Mouse (Mus musculus): Measurements from ENCODE around the gene Cep55. TPM values are rescaled to one million over a fixed set of nuclear protein-coding genes. Genes with fewer than 3 reads are reported as not detected.

The Cep55 gene
- polyA plus RNA-seq, 1 experiment: 3.4 TPM

DNA sequence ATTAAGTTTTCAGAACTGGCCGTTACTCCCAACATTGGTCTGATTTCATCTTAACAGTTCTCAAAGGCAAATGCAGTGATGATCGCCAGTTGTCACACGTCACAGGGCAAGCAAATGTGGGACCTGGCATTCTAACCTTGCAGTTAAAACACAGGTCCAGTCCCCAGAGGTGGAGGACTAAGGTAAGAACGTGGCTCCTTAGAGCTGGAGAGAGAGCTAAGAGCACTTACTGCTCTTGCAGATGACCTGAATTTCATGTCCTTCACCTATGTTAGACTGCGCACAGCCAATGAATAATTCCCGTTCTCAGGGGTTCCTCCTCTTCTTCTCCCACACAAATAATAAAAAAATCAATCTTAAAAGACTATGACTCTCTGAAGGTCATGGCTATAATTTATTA is 27.4 kb upstream of the Cep55 start:
- TF ChIP-seq GATA1 (IDR thresholded peaks at IDR 0.05; ENCODE audit: borderline replicate concordance, low read length): no peak
- no peak for TF ChIP-seq FLI1 (IDR thresholded peaks at IDR 0.05; ENCODE audit: low read length)
- H3K9me3 ChIP-seq: no peaks in the 10 kb centered on the region
- H3K27me3 ChIP-seq (replicated peaks): peaks cover 39% of the 10 kb centered on the region
- peaks cover 5% of the 10 kb centered on the region; the same call in 1 of the 2 replicates for H3K4me1 ChIP-seq
- H3K36me3 ChIP-seq (replicated peaks; ENCODE audit: low read length): no peaks in the 10 kb centered on the region
- no peak overlapping the region for H3K4me3 ChIP-seq (replicated peaks)

DNA sequence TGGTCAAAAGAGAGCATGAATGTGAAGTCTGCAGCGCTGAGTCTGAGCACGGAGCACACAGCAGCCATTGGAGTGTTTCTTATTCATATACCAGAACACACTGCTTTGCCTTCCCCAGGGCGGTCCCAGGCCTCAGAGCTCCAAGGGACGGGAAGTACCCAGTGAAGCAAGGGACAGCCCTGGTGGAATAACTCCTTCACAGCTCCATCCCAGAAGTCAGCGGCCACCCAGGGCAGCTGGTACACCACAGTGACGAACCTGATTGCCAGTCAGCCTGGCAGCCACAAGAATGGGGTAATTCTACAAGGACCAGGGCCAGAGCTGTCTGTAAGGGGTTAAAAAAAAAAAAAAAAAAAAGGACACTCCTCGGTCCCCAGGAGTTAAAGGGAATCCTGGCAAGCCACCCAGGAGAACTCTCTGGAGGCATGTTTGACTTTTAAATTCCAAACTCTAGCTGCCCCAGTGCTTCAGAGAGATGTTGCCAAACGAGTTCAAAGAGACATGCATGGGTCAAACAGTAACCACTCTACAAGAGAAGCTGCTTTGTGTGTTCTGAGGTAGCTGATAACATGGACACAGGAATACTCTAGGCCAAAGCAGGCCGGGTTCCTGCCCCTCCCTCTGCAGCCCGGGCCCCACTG is 26.8 kb upstream of the Cep55 start:
- no peaks in the 10 kb centered on the region for H3K9me3 ChIP-seq
- peaks cover 5% of the 10 kb centered on the region; the same call in 1 of the 2 replicates for H3K4me1 ChIP-seq
- H3K36me3 ChIP-seq (replicated peaks; ENCODE audit: low read length): no peaks in the 10 kb centered on the region
- H3K27me3 ChIP-seq (replicated peaks): peaks cover 39% of the 10 kb centered on the region
- H3K4me3 ChIP-seq (replicated peaks): no peak overlapping the region
- TF ChIP-seq FLI1 (IDR thresholded peaks at IDR 0.05; ENCODE audit: low read length) (no peak), GATA1 (IDR thresholded peaks at IDR 0.05; ENCODE audit: borderline replicate concordance, low read length) (no peak)

DNA sequence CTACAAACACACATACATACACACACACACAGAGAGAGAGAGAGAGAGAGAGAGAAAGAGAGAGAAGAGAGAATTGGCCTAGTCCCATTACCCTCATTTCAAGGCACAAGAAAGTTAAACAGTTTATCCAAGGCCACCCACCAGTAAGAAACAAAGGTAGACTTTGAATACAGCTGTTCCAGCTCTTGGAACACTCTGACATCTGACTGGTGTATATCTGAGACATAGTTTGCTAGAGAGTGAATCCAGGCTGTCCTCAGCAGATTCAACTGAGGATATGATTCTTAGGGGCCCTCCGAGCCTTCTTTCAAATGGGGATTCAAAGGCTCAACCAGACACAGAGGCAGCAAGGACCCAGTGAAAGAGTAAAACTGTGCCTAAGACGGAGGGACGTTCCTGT is 25.5 kb upstream of the Cep55 start:
- TF ChIP-seq GATA1 (IDR thresholded peaks at IDR 0.05; ENCODE audit: borderline replicate concordance, low read length): no peak
- no peak for TF ChIP-seq FLI1 (IDR thresholded peaks at IDR 0.05; ENCODE audit: low read length)
- H3K27me3 ChIP-seq (replicated peaks): peaks cover 42% of the 10 kb centered on the region
- H3K4me3 ChIP-seq (replicated peaks): no peak overlapping the region
- H3K9me3 ChIP-seq: no peaks in the 10 kb centered on the region
- no peaks in the 10 kb centered on the region for H3K36me3 ChIP-seq (replicated peaks; ENCODE audit: low read length)
- peaks cover 13% of the 10 kb centered on the region for H3K4me1 ChIP-seq

DNA sequence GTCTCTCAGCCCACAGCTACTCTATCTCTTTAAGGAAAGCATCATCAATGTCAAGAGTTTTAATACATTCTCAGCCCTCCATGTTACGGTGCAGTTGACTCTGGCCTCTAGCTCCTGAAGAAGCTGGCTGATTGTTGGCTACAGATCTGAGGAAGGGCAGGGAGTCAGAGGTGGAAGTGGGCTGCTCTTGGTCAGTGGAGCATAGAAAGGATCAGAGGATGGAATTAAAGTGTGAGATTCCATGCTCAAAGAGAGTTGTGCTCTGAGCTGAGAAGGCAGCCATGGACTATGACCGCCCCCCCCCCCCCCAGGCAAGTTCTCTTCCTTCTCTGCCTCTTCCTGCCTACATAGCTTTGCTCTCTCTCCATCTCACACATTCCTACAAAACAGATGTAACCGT is 24.9 kb upstream of the Cep55 start:
- TF ChIP-seq GATA1 (IDR thresholded peaks at IDR 0.05; ENCODE audit: borderline replicate concordance, low read length) (no peak), FLI1 (IDR thresholded peaks at IDR 0.05; ENCODE audit: low read length) (no peak)
- H3K4me3 ChIP-seq (replicated peaks): no peak overlapping the region
- H3K27me3 ChIP-seq (replicated peaks): peaks cover 44% of the 10 kb centered on the region
- H3K9me3 ChIP-seq: no peaks in the 10 kb centered on the region
- H3K4me1 ChIP-seq: peaks cover 13% of the 10 kb centered on the region
- H3K36me3 ChIP-seq (replicated peaks; ENCODE audit: low read length): no peaks in the 10 kb centered on the region

DNA sequence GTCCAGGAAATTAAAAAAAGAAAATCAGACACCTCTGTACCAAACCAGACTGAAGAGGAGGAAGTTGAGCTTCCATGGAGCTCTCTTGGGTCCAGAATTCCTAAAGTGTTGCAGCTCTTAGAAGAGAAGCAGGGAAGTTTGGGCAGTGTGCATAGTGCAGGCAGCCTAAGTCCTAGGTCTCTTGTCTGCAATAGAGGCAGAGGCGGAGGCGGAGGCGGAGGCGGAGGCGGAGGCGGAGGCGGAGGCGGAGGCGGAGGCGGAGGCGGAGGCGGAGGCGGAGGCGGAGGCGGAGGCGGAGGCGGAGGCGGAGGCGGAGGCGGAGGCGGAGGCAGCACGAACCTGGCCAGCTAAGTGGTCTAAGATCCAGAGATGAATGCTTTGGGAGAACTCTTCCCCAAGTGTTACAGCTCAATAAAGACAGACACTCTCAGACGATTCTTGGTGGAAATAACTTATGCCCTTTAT is 24.1 kb upstream of the Cep55 start:
- Histone ChIP-seq H3K36me3 (replicated peaks; ENCODE audit: low read length) (no peaks in the 10 kb centered on the region), H3K9me3 (no peaks in the 10 kb centered on the region), H3K4me3 (replicated peaks) (peak overlapping the region; percentile 28), H3K27me3 (replicated peaks) (peaks cover 45% of the 10 kb centered on the region), H3K4me1 (peaks cover 13% of the 10 kb centered on the region)
- no peak for TF ChIP-seq FLI1 (IDR thresholded peaks at IDR 0.05; ENCODE audit: low read length)
- no peak for TF ChIP-seq GATA1 (IDR thresholded peaks at IDR 0.05; ENCODE audit: borderline replicate concordance, low read length)

DNA sequence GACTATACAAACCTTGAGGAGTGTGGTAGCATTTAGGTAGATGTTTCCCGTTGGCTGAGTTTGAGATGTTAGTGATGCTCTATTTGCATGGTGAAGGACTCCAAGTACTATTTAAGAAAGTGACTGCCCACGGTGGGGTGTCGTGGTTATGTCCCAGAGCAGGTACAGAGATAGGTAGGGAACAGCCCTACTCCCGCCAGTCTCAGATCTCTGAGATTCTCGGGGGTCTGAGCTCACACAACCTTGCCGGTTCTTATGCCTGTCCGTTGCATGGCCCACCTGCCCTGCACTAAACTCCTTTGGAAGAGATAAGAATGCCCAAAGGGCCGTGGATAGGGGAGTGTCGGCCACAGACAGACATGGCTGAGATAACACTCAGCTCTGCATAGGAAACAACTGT is 23.7 kb upstream of the Cep55 start:
- TF ChIP-seq GATA1 (IDR thresholded peaks at IDR 0.05; ENCODE audit: borderline replicate concordance, low read length) (no peak), FLI1 (IDR thresholded peaks at IDR 0.05; ENCODE audit: low read length) (no peak)
- Histone ChIP-seq H3K9me3 (no peaks in the 10 kb centered on the region), H3K27me3 (replicated peaks) (peaks cover 43% of the 10 kb centered on the region), H3K4me1 (peaks cover 13% of the 10 kb centered on the region), H3K36me3 (replicated peaks; ENCODE audit: low read length) (no peaks in the 10 kb centered on the region), H3K4me3 (replicated peaks) (no peak overlapping the region)

DNA sequence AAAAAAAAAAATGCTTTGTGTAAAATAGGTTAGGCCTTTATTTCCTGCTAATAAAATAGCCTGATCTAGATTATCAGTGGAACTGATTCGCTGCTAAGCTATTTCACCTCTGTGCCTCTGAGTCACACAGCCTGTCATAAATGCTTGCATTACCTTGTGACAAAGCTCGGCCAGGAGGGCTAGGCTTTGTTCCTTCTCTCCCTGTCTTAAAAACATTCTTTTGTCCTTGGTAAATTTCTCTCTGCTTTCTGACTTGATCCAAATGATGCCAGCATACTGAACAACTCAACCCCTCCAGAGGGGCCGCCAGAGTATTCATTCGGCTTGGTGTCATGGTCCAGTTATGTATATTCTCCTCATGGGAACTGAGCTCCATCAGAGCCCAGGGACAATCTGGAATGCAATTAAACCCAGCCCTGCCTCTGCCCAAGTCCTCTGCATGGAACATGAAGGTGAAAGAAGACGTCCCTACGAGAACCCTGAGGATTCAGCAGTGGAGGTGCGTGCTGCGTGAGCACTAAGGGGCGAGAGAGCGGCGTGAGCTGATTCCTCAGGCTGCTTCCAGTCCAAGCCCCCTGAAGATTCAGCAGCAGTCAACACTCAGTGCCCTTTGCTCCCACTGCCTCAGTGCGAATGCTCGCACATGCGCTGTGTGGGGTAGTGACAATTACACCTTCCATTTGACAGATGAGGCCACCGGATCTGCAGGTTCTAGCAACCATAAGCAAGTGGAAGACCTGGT is 21.6 kb upstream of the Cep55 start:
- Histone ChIP-seq H3K4me1 (peaks cover 13% of the 10 kb centered on the region), H3K27me3 (replicated peaks) (peaks cover 52% of the 10 kb centered on the region), H3K4me3 (replicated peaks) (peak overlapping the region; percentile 54), H3K9me3 (no peaks in the 10 kb centered on the region), H3K36me3 (replicated peaks; ENCODE audit: low read length) (no peaks in the 10 kb centered on the region)
- no peak for TF ChIP-seq FLI1 (IDR thresholded peaks at IDR 0.05; ENCODE audit: low read length)
- no peak for TF ChIP-seq GATA1 (IDR thresholded peaks at IDR 0.05; ENCODE audit: borderline replicate concordance, low read length)

DNA sequence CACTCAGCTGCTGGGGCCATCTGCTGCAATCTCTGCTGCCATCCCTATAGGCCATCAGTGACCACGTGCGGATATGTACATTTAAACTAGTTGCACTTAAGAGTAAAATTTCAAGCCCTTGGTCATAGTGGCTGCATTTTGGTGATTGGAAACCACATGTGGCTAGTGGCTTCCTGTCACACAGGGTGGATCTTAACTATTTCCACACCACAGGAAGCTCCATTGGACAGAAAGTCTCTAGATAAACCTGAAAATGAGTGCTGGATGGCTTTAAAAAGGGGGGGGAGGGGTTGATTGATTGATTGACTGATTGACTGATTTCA is 21.1 kb upstream of the Cep55 start:
- peak overlapping the region; percentile 54 for H3K4me3 ChIP-seq (replicated peaks)
- no peaks in the 10 kb centered on the region for H3K36me3 ChIP-seq (replicated peaks; ENCODE audit: low read length)
- H3K4me1 ChIP-seq: peaks cover 13% of the 10 kb centered on the region
- peaks cover 57% of the 10 kb centered on the region for H3K27me3 ChIP-seq (replicated peaks)
- H3K9me3 ChIP-seq: no peaks in the 10 kb centered on the region
- TF ChIP-seq GATA1 (IDR thresholded peaks at IDR 0.05; ENCODE audit: borderline replicate concordance, low read length) (no peak), FLI1 (IDR thresholded peaks at IDR 0.05; ENCODE audit: low read length) (no peak)

DNA sequence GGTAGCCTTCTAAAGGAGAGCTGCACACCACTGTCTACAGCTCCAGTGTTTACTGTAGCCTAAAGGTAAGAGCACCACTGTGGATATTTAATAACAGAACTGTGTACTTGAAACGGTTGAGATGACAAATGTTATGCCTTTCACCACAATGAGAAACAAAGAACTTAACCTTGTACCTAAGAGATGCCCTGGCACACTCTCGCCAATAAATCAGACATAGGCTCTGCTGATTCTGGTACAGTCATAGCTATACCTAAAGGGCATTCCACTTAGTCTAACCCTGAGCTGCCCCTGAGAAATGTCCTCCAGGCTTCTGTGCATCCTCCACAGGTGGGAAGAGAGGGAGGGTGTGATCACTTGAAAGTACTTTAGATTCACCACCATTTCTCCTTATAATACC is 20.1 kb upstream of the Cep55 start:
- Histone ChIP-seq H3K4me1 (peaks cover 13% of the 10 kb centered on the region), H3K27me3 (replicated peaks) (peaks cover 62% of the 10 kb centered on the region), H3K9me3 (no peaks in the 10 kb centered on the region), H3K4me3 (replicated peaks) (no peak overlapping the region), H3K36me3 (replicated peaks; ENCODE audit: low read length) (no peaks in the 10 kb centered on the region)
- TF ChIP-seq GATA1 (IDR thresholded peaks at IDR 0.05; ENCODE audit: borderline replicate concordance, low read length) (no peak), FLI1 (IDR thresholded peaks at IDR 0.05; ENCODE audit: low read length) (no peak)

DNA sequence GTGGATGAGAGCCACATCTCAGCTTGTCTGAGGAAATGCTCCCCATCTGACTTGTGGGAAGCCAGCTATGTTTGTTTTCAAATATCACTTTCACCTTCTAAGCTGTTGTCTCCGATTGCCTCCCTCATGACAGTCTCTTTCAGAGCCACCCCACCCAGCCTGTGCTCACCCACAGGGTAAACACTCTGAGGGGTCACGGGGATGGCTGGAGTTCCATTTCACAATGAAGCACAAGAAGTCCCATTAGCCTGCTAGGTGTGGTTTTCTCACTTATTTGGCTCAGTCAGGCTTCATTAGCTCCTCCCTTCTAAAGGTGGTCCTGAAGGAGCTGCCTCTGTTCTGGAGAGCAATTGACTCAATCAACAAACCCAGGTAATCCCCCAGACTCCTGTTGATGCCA is 19.0 kb upstream of the Cep55 start:
- no peak for TF ChIP-seq GATA1 (IDR thresholded peaks at IDR 0.05; ENCODE audit: borderline replicate concordance, low read length)
- no peak for TF ChIP-seq FLI1 (IDR thresholded peaks at IDR 0.05; ENCODE audit: low read length)
- no peaks in the 10 kb centered on the region for H3K36me3 ChIP-seq (replicated peaks; ENCODE audit: low read length)
- no peak overlapping the region for H3K4me3 ChIP-seq (replicated peaks)

More for the DNA sequence above, 19.0 kb upstream of the Cep55 start:
- Histone ChIP-seq H3K9me3 (no peaks in the 10 kb centered on the region), H3K27me3 (replicated peaks) (peaks cover 72% of the 10 kb centered on the region), H3K4me1 (peaks cover 13% of the 10 kb centered on the region)

Data from megakaryocyte, embryonic 14.5 days (primary cell).